In the genomic region with DNA sequence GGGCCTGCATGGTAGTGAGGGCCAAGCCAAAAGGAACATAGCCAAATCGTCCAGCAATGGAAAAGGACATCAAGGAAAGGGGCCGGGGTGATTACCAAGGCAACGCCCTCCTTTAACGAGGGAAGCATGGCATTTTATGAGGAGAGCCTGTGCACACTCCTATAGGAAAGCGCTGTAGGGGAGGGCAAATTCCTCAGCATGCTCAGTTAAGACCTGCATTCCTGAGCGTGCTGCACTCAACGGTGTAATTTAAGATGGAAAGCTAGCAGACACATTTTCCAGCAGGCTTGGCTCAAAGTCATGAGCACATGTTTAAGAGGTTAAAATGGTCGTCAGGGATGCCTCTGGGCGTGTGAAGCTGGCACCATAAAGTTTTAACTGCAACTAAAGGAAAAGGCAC, we compare ENCODE assay signal across 8 mouse cellular contexts. TPM values are rescaled to one million over a fixed set of nuclear protein-coding genes. Genes with fewer than 3 reads are reported as not detected.
DNase-seq lines count a peak whose midpoint lies in the region; ATAC-seq and TF ChIP-seq lines count a peak whose summit lies in the region.

No protein-coding gene starts in this region.

- H3K9me3 ChIP-seq in embryonic facial prominence, embryonic 10.5 days, result no peaks in the 10 kb centered on the region
- H3K9me3 ChIP-seq in intestine, postnatal 0 days (ENCODE audit: control insufficient read depth), result no peaks in the 10 kb centered on the region
- no peaks in the 10 kb centered on the region for H3K9me3 ChIP-seq in midbrain, embryonic 12.5 days

- TF ChIP-seq POLR2A in lung, adult 2 months (IDR thresholded peaks at IDR 0.05; ENCODE audit: borderline replicate concordance, extremely low read depth, low read depth, low read length), result no peak
- TF ChIP-seq POLR2A in thymus, adult 2 months (IDR thresholded peaks at IDR 0.05; ENCODE audit: control insufficient read depth, extremely low read depth, insufficient read depth, low read length, poor library complexity), result no peak

- no peak overlapping the region for H3K4me2 ChIP-seq in intestine, postnatal 0 days (replicated peaks; ENCODE audit: low read depth)
- no peak overlapping the region for H3K4me2 ChIP-seq in midbrain, embryonic 12.5 days (replicated peaks)

- H3K4me3 ChIP-seq in embryonic facial prominence, embryonic 10.5 days, result no peak overlapping the region
- no peak overlapping the region for H3K4me3 ChIP-seq in intestine, postnatal 0 days (ENCODE audit: low read depth, low read length)
- no peak overlapping the region for H3K4me3 ChIP-seq in midbrain, embryonic 12.5 days
- H3K4me3 ChIP-seq in lung, adult 2 months (replicated peaks; ENCODE audit: extremely low read depth, low read depth, low read length), result no peak overlapping the region
- H3K4me3 ChIP-seq in thymus, adult 2 months (ENCODE audit: control insufficient read depth, insufficient read depth, low read length), result no peak overlapping the region

- H3K27me3 ChIP-seq in embryonic facial prominence, embryonic 10.5 days (replicated peaks; ENCODE audit: low read depth, poor library complexity, severe bottlenecking), result no peaks in the 10 kb centered on the region
- no peaks in the 10 kb centered on the region for H3K27me3 ChIP-seq in intestine, postnatal 0 days (replicated peaks; ENCODE audit: control insufficient read depth, insufficient read depth, low read length)
- no peaks in the 10 kb centered on the region for H3K27me3 ChIP-seq in midbrain, embryonic 12.5 days
- no peaks in the 10 kb centered on the region for H3K27me3 ChIP-seq in thymus, adult 2 months (ENCODE audit: control insufficient read depth, insufficient read depth, low read length)

- WGBS in embryonic facial prominence, embryonic 10.5 days, result 26% methylated on average over 9 of the region's 9 CpGs
- 13% methylated on average over 9 of the region's 9 CpGs for WGBS in intestine, postnatal 0 days
- WGBS in midbrain, embryonic 12.5 days, result 34% methylated on average over 9 of the region's 9 CpGs
- WGBS in lung, adult 2 months, result 52% methylated on average over 9 of the region's 9 CpGs
- WGBS in thymus, adult 2 months, result 87% methylated on average over 9 of the region's 9 CpGs

- TF ChIP-seq CTCF in intestine, postnatal 0 days (IDR thresholded peaks at IDR 0.05; ENCODE audit: low read depth), result no peak
- no peak for TF ChIP-seq CTCF in lung, adult 2 months (IDR thresholded peaks at IDR 0.05; ENCODE audit: insufficient read depth, low read length)
- TF ChIP-seq CTCF in thymus, adult 2 months (IDR thresholded peaks at IDR 0.05; ENCODE audit: borderline replicate concordance, control insufficient read depth, extremely low read depth, insufficient read depth, low read length, poor library complexity), result no peak

- peak overlapping the region; percentile 72 for H3K27ac ChIP-seq in embryonic facial prominence, embryonic 10.5 days (replicated peaks)
- no peak overlapping the region for H3K27ac ChIP-seq in intestine, postnatal 0 days (ENCODE audit: low read depth, low read length)
- H3K27ac ChIP-seq in midbrain, embryonic 12.5 days (replicated peaks), result no peak overlapping the region
- no peak overlapping the region for H3K27ac ChIP-seq in thymus, adult 2 months (ENCODE audit: control insufficient read depth, insufficient read depth, low read length)

- 0 out of 2 replicates have a peak, but pooled peaks have one; percentile 25 for ATAC-seq in intestine, postnatal 0 days
- 0 out of 2 replicates have a peak, but pooled peaks have one; percentile 41 for ATAC-seq in midbrain, embryonic 12.5 days (ENCODE audit: low FRiP score, low read depth)

- no peak overlapping the region for H3K9ac ChIP-seq in intestine, postnatal 0 days (ENCODE audit: low read depth, low read length)
- H3K9ac ChIP-seq in midbrain, embryonic 12.5 days (replicated peaks), result no peak overlapping the region

- no peaks in the 10 kb centered on the region for H3K36me3 ChIP-seq in embryonic facial prominence, embryonic 10.5 days (replicated peaks)
- H3K36me3 ChIP-seq in intestine, postnatal 0 days (ENCODE audit: control insufficient read depth, insufficient read depth), result no peaks in the 10 kb centered on the region
- no peaks in the 10 kb centered on the region for H3K36me3 ChIP-seq in midbrain, embryonic 12.5 days
- no peaks in the 10 kb centered on the region for H3K36me3 ChIP-seq in thymus, adult 2 months (ENCODE audit: control insufficient read depth, insufficient read depth, low read length)

- peak; percentile 17 for DNase-seq in gastrocnemius, postnatal 25 days
- DNase-seq in gastrocnemius, postnatal 14 days, result no peak
- peak; percentile 66 for DNase-seq in embryonic facial prominence, embryonic 10.5 days (ENCODE audit: low spot score)
- no peak for DNase-seq in testis, postnatal 10 days (ENCODE audit: low spot score)
- no peak for DNase-seq in lung, adult 2 months
- no peak for DNase-seq in thymus, adult 2 months

- peaks cover 24% of the 10 kb centered on the region for H3K4me1 ChIP-seq in embryonic facial prominence, embryonic 10.5 days
- no peaks in the 10 kb centered on the region for H3K4me1 ChIP-seq in intestine, postnatal 0 days (replicated peaks; ENCODE audit: control insufficient read depth, insufficient read depth, low read length)
- peaks cover 8% of the 10 kb centered on the region; the same call in 1 of the 2 replicates for H3K4me1 ChIP-seq in midbrain, embryonic 12.5 days
- no peaks in the 10 kb centered on the region for H3K4me1 ChIP-seq in lung, adult 2 months (ENCODE audit: control insufficient read depth, insufficient read depth, low read length)
- 0 out of 2 replicates have a peak, but pooled peaks cover 2% of the 10 kb centered on the region for H3K4me1 ChIP-seq in thymus, adult 2 months (replicated peaks; ENCODE audit: control insufficient read depth, insufficient read depth, low read length)

- intact Hi-C loops in gastrocnemius, postnatal 14 days (cut with DNase I; ENCODE audit: low total_unique reads), result no loop called here

RNA-seq across cellular contexts. Expression of a gene that starts 56.6 kb away (rescaled TPM):
- not detected for total RNA-seq in gastrocnemius, postnatal 25 days (2021)
- total RNA-seq in gastrocnemius, postnatal 14 days (2021), result not detected
- polyA plus RNA-seq in embryonic facial prominence, embryonic 10.5 days (2016; fragmentation: Nextera tagmentation; extraction: Ambion mirVana), result not detected in 2 replicates
- polyA plus RNA-seq in intestine, postnatal 0 days (2015; fragmentation: Nextera tagmentation; extraction: Ambion mirVana), result not detected in 2 replicates
- polyA plus RNA-seq in midbrain, embryonic 12.5 days (2016; fragmentation: Nextera tagmentation; extraction: Ambion mirVana), result not detected in 2 replicates
- not detected in 2 replicates for polyA plus RNA-seq in lung, adult 2 months (2012; rRNA removed)
- not detected in 2 replicates for polyA plus RNA-seq in thymus, adult 2 months (2012; rRNA removed)

Comparison
In these comparisons a context has a peak if more than half of its experiments do, and no peak if none do; other contexts are left out.
1. DNase-seq: peak in gastrocnemius, postnatal 25 days (single experiment) and embryonic facial prominence, embryonic 10.5 days (single experiment); none in gastrocnemius, postnatal 14 days (single experiment), testis, postnatal 10 days (single experiment), lung, adult 2 months (single experiment) and thymus, adult 2 months (single experiment).